Mouse (Mus musculus) heart, postnatal 36 days (tissue): Measurements from ENCODE around the gene Boc. TPM values are rescaled to one million over a fixed set of nuclear protein-coding genes. Genes with fewer than 3 reads are reported as not detected.

Experiments
- DNase-seq, 2 experiments: peaks; one replicate each; pipeline ENCODE4 v3.0.0; 2021 to 2022
- intact Hi-C: fragments of 180-260 bp; cut with DNase I; formaldehyde crosslinking; loops from one replicate; pipeline ENCODE4 v1.15.1; 2025
- total RNA-seq, 2 experiments: library from RNA; stranded (reverse); gene quantifications; 2 replicates each; pipeline ENCODE4 v1.2.3; 2021

Gene Boc
- 1 to 10 TPM; 4.8 to 5.9 TPM for total RNA-seq

GRCm38 (mm10) chr16:44558471-44559329 is at the start of gene Boc:
Gene Boc (minus strand): TSS chr16:44558897.
- intact Hi-C loops, result loop anchor here (5.0 kb wide), 3 partner anchors 74 to 599 kb away; partner anchors contain the start of genes Atg3 and Slc35a5
- peak; percentile 68 to 73 for DNase-seq

- intact Hi-C loops, result no loop called here
- no peak for DNase-seq
Observed at GRCm38 (mm10) chr16:44606643-44607042, 47.9 kb upstream of the Boc start.

DNA sequence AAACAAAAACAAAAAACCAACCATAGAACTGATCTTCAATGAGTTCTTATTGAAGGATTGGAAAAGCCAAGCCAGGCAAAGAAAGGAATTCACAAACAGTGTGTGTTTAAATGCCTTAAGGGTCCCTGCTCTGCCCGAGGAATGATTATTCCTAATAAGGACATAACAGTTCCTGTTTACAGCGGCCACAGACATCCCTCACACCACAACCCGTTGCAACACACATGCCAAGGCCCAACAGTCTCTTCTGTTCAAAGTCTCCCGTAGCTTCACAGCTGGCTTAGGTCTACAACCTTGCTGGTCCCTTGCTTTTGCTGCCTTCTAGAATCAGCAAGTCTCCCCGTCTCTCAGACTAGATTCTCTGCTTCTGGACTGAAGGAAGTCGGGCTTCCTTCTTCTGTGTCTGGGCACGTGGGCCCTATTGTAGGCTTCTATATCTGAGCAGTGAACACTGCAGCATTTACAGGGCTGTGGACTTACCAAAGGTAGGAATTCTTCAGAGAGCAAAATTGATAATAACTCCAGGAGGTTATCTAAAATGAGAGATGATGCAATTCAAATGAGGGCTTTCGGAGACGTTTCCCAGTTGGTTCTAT is 45.4 kb upstream of the Boc start:
- no peak for DNase-seq
- intact Hi-C loops, result no loop called here

- DNase-seq, result no peak
- intact Hi-C loops, result no loop called here
Observed at GRCm38 (mm10) chr16:44601999-44602794, 43.5 kb upstream of the Boc start.

DNA sequence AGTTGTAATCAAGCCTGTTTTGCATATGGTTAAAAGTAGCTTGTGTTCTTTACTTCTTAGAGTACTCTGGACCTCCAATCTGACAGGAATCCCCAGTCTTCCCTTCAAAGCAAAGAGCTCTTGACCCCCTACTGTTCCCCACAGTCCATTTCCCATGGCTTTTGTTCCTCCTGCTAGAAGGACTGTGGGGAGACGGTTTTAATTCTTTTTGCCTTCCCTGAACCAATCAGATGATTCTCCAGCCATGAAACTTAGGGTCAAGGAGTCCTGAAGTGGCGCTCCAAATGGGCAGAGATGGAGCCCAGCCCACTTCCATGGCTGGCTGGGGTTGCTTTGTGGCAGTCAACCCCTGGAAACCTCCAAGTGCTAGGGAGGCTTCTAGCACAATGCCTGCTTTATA is 42.5 kb upstream of the Boc start:
- intact Hi-C loops, result no loop called here
- DNase-seq, result no peak

- DNase-seq, result no peak
- intact Hi-C loops, result no loop called here
Observed at GRCm38 (mm10) chr16:44597106-44597806, 38.6 kb upstream of the Boc start.

- no peak for DNase-seq
- intact Hi-C loops, result no loop called here
Observed at GRCm38 (mm10) chr16:44589506-44589905, 30.8 kb upstream of the Boc start.

DNA sequence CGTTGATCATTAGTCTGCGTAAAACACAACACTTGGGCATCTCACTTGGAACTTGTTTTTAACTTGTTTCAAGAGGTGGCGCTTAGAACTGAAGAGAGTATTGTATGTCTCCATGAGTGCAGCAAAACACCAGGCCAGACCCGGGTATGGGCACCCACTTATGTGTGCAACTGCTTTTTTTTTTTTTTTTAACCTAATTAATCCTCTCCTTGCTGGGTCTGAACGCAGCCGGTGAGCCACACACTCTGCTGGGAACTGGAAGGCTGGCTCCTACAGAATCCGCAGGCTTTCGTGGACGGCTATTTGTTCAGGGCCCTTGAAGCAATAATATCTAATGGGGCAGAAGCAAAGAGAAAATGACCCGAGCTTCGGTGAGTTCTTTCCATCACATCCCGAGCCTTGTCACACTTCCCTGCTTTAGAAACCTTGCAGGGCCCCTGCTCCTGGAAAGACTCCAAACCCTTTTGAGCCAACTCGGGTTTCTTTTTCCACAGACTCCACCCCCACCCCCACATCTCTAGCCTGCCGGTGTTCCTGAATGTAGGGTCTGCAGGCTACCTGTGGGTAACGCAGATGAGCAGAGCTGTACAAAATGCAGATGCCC is 20.8 kb upstream of the Boc start:
- intact Hi-C loops, result no loop called here
- no peak for DNase-seq

DNA sequence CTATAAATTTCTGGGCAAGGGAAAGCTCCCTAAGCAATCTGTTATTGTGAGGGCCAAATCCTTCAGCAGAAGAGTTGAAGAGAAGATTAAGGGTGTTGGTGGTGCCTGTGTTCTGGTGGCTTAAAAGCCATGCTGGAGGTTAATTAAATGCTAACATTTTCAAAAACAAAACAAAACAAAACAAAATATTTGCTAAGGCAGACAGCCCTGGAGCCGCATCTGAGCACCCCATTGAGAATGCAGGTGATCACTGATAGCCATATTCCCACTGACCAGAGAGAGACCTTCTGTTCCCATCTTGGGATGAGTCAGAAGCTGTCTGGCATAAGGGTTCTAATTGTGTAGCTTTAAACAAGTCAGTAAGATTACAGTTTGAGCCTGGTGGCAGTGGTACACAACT is 19.9 kb upstream of the Boc start:
- no peak for DNase-seq
- intact Hi-C loops, result no loop called here

DNA sequence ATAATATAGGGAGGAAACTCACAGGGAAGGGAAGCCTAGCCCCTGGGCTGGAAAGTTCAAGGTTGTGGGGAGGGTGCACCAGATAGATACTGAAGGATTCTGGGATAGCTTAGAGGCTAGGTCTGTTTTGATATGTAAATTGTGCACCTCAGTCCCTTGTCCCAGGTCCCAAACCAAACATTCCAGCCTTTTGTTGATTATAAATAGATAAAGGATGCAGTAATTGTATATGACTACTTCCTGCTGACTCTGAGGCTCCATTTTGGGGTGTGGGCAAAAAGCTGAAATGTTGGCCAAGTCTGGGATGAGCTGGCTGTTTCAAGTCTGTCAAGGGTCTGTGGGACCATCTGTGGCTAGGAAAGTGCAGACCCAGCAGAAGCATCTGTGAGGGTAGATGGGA is 9.4 kb upstream of the Boc start:
- intact Hi-C loops, result no loop called here
- no peak for DNase-seq

GRCm38 (mm10) chr16:44565328-44566210 is 6.9 kb upstream of the Boc start:
- no peak for DNase-seq
- intact Hi-C loops, result no loop called here

GRCm38 (mm10) chr16:44564359-44564758 is 5.7 kb upstream of the Boc start:
- DNase-seq, result no peak
- intact Hi-C loops, result no loop called here

GRCm38 (mm10) chr16:44562061-44562460 is 3.4 kb upstream of the Boc start:
- DNase-seq, result no peak
- intact Hi-C loops, result no loop called here

DNA sequence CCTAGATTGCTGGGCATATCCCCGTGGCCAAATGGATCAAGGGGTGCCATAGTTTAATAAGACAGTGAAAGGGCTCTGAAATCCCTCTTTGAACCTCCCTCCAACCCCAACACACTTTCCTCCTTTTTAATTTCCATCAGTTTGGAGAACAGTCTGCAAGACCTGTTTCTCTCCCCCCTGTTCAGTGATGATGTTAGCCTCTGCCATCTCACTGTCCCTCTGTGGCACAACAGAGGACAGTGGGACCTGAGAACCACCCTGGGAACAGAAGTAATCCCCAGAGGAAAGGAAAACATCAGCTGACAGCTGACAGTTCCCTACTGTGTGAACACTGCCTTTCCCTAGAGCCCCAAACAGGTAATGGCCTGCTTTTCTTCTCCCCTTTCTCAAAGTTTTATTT is 1.5 kb upstream of the Boc start:
- intact Hi-C loops, result no loop called here
- DNase-seq, result no peak

- intact Hi-C loops, result loop anchor here (5.0 kb wide), 3 partner anchors 73 to 598 kb away; partner anchors contain the start of genes Atg3 and Slc35a5
- DNase-seq, result no peak
Observed at GRCm38 (mm10) chr16:44559330-44559695, 616 bp upstream of the Boc start.

DNA sequence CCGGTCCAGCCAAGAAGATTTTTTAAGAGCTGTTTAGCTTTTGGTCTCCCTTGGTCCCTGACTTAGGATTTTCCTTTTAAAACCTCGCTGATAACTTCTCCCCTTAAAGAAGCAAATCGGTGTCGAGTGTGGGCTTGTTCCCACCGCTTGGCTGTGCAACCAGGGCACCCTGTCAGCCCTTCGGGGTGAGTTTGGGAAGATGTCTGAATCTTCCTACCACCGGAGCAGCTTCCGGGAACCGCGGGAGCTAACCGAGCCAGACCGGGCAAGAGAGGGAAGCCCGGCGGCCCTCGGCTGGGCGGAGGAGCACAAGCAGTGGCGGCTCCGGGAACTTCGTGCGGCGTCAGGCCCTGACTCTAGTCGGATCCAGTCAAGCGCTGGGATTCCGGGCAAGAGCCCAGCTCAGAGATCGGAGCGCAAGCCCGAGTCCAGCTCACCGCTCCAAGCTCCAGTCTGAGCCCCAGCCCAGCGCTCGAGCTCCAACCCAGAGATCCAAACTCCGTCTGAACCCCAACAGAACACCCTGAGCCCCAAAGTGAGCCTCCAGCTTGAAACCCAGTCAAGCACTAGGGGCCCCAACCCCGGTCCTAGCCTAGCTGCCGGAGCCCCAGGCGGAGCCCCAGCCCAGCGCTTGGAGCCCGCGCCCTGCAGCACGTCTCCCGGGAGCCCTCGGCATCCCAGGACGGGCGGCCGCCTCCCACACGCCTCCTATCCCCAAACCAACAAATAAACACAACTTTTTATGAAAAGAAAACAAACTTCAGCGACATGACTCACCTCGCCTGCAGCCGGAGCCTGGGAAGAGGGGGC is 831 bp downstream of the Boc start:
- DNase-seq, result peak; percentile 73 to 84
- intact Hi-C loops, result loop anchor here (5.0 kb wide), 3 partner anchors 74 to 599 kb away; partner anchors contain the start of genes Atg3 and Slc35a5

DNA sequence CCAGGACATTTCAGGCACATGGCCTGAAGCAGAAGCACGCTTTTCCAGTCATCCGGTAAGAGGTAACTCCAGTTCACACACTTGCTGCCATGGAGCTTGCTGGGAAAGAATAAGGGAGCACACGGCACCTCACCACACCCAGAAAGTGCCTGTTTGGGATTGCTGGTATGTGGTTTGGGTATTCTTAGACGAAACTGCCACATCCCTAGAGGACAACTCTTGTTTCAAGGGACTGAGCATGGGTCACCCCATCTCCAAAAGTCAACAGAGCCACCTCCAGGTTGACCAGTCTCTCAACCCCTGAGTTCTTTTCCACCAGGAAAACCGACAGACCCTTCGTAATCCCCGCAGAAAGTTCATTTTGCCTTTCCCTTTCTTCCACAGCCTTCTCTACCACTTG is 1.6 kb downstream of the Boc start:
- intact Hi-C loops, result loop anchor here (5.0 kb wide), 3 partner anchors 75 to 600 kb away; partner anchors contain the start of genes Atg3 and Slc35a5
- no peak for DNase-seq
